Mouse (Mus musculus): ENCODE data around the gene Gm20403.

DNA sequence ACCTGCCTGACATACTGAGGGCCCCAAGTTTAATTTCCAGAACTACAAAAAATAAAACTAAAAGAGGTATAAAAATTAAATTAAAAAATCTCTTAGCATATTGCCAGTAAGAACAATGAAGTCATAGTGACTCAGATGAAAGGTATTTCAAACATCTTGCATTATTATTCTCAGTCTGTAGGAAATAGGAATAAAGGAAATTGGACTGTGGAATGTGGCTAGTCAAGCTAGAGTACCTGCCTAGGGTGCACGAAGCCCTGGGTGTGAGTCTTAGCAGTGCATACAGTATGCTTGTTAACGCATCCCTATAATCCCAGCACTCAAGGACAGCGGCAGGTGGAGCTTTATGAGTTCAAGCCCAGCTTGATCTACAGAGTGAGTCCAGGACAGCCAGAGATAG is 9.6 kb upstream of the Gm20403 start:
- TF ChIP-seq CTCF (IDR thresholded peaks at IDR 0.05; ENCODE audit: low read depth) (no peak), EP300 (IDR thresholded peaks at IDR 0.05; ENCODE audit: low read depth) (no peak)
